Mouse (Mus musculus): ENCODE measurements around the gene Zfp597.

Gene Zfp597

DNA sequence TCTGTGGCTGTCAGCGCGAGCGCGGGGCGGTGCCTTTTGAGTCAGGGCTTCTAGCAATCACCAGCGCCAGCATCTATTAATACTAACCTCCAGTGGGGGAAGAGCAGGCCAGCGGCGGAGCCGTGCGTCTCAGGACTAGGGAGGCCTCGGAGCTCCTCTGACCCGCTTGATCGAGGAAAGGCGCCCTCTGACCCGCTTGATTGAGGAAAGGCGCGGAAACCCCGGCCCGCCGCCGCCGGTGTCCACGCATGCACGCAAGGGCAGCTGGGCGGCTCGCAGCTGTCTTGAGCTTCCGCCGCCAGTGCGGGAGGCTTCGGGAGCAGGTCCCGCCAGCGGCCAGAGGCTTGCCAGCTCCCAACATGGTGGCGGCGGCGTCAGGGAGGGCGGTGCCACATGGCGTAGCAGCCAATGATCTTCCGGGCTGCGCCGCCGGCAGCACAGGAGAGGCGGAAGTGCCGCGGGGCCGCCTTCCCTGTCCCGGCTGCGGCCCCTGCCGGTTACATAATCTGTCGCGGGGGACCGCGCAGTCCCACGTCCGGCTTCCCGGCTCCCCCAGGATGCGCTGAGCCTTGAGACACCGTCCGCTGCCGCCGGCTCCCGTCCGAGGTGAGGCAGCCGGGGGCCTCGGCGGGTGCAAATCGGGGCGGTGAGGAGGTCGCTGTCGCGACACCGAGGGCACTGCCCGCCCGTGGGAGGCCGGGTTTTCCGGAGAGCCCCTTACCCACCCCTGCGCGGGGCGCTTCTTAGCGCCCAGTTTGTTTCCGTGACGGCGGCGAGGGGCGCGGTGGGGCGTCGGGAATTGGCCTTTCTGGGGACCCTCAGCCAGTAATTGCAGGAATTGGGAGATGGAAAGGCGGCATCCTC is at the start of gene Zfp597, which contains the start of gene Gm20695:
TSS of gene Zfp597 (minus strand) at position 361 of the 864 bp plus-strand sequence.
TSS of gene Gm20695 (plus strand) at position 448 of the 864 bp plus-strand sequence.
- peak; percentile 65; the same call in 1 of the 2 replicates for TF ChIP-seq GATA4 (IDR thresholded peaks at IDR 0.05; ENCODE audit: insufficient replicate concordance, low read length)

- no peak for TF ChIP-seq GATA4 (IDR thresholded peaks at IDR 0.05; ENCODE audit: insufficient replicate concordance, low read length)
Observed at GRCm38 (mm10) chr16:3934091-3934490, 49.7 kb upstream of the Zfp597 start.

DNA sequence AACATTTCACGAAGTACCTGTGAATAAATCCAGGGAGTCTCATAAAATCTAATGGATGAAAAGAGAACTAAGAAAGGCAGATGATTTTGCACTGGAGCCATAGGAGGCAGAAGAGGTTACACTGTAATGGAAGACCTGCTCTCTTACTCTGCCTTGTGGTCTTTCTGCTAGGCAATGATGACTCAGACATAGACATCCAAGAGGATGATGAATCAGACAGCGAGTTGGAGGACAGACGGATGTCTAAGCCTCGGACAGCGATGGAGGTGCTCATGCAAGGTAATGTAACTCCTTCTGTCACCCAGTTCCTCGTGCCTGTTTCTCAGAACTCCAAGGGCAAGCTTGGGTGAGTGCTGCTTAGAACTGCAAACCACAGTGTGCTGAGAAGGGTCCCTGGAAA is 49.2 kb upstream of the Zfp597 start:
- no peak for TF ChIP-seq GATA4 (IDR thresholded peaks at IDR 0.05; ENCODE audit: insufficient replicate concordance, low read length)

- no peak for TF ChIP-seq GATA4 (IDR thresholded peaks at IDR 0.05; ENCODE audit: insufficient replicate concordance, low read length)
Observed at GRCm38 (mm10) chr16:3929151-3929550, 44.8 kb upstream of the Zfp597 start.

DNA sequence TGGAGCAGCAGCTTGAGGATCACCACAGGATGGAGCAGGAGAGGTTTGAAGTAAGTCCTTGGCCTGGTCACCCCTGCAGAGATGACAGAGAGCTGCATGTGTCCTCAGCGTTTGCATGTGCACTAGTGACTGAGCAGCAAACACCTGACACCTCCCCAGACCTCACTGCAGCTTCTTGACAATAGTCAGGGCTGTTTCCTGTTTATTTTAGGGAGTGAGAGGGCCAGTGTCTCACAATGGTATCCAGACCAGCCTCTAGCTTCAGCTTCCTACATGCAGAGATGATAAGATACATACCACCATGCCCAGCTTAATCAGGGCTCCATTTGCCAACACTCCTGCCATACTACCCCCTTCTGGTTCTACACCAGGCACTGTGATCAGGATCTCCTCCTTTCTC is 44.2 kb upstream of the Zfp597 start:
- TF ChIP-seq GATA4 (IDR thresholded peaks at IDR 0.05; ENCODE audit: insufficient replicate concordance, low read length): no peak

DNA sequence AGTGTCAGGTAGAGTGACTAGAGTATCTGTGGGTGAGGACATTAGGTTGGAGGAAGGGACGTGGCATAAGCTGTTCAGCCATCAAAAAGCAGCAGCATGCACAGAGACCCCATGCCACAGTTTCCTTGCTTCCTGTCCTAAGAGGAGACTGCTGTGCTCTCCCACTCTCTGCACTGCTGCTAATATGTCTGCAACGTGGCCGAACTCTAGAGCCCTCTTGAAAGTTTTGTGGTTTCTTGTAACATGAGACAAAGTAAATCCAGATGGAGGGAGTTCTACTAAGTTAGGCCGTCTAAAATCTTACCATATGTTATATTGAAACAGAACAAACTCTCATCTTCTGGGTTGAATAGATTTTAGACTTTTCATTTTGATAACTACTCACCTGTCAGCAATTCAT is 39.6 kb upstream of the Zfp597 start:
- TF ChIP-seq GATA4 (IDR thresholded peaks at IDR 0.05; ENCODE audit: insufficient replicate concordance, low read length): no peak

- TF ChIP-seq GATA4 (IDR thresholded peaks at IDR 0.05; ENCODE audit: insufficient replicate concordance, low read length): no peak
Observed at GRCm38 (mm10) chr16:3923515-3923914, 39.2 kb upstream of the Zfp597 start.

- TF ChIP-seq GATA4 (IDR thresholded peaks at IDR 0.05; ENCODE audit: insufficient replicate concordance, low read length): no peak
Observed at GRCm38 (mm10) chr16:3920756-3921155, 36.4 kb upstream of the Zfp597 start.

- TF ChIP-seq GATA4 (IDR thresholded peaks at IDR 0.05; ENCODE audit: insufficient replicate concordance, low read length): no peak
Observed at GRCm38 (mm10) chr16:3909118-3909517, 24.8 kb upstream of the Zfp597 start.

- no peak for TF ChIP-seq GATA4 (IDR thresholded peaks at IDR 0.05; ENCODE audit: insufficient replicate concordance, low read length)
Observed at GRCm38 (mm10) chr16:3908537-3909111, 24.3 kb upstream of the Zfp597 start, which contains the start of the genes 1700037C18Rik and Cluap1. 1700037C18Rik (minus strand) TSS chr16:3908689. Cluap1 (plus strand) TSS chr16:3908801.

GRCm38 (mm10) chr16:3907471-3907870 is 23.1 kb upstream of the Zfp597 start:
- TF ChIP-seq GATA4 (IDR thresholded peaks at IDR 0.05; ENCODE audit: insufficient replicate concordance, low read length): no peak

DNA sequence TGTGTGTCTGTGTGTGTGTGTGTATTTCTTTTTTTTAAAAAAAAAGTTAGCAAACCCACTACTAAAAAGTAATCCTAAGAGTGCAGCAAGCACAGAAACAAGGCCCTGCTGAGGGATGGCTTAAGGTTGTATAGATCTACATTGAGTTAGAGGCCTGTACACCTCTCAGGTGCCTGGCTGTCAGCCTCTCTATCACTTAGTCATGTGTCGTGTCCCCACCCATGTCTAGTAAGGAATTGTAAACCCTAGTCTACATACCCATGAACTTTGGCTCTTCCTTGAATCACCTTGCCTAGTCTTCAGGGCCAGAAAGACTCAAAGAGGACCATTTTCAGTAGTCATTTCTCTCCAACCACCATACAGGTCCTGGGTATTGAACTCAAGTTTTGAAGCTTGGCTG is 12.2 kb upstream of the Zfp597 start:
- TF ChIP-seq GATA4 (IDR thresholded peaks at IDR 0.05; ENCODE audit: insufficient replicate concordance, low read length): no peak

- no peak for TF ChIP-seq GATA4 (IDR thresholded peaks at IDR 0.05; ENCODE audit: insufficient replicate concordance, low read length)
Observed at GRCm38 (mm10) chr16:3896046-3896445, 11.7 kb upstream of the Zfp597 start.

DNA sequence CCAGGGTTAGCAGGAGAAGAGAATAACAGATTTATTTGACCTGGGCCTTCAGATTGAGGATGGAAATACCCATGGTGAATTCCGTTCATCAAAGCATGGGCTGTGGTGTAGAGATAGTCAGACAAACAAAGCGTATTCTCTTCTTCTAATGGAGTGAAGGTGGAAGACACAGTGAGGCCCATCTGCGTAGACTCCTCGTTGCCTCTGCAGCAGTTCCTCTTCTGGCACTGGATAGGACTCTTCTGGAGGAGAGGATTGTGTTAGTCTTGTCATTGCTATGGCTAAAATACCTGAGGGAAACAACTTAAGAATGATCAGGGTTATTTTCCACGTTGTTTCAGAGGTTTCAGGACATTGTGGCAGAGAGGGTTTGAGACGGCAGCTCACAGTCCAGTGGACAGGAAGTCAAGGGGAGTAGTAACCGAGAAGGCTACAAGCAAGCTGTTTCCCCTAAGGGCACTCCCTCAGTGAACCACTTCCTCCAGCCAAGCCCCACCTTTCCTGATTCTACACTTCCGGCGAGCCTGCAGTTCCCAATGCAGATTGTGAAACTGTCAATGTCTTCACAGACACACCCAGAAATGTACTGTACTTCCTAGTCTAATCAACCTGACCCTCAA is 10.9 kb upstream of the Zfp597 start:
- peak; percentile 61; the same call in 1 of the 2 replicates for TF ChIP-seq GATA4 (IDR thresholded peaks at IDR 0.05; ENCODE audit: insufficient replicate concordance, low read length)

GRCm38 (mm10) chr16:3893739-3894138 is 9.4 kb upstream of the Zfp597 start:
- no peak for TF ChIP-seq GATA4 (IDR thresholded peaks at IDR 0.05; ENCODE audit: insufficient replicate concordance, low read length)

All from liver, adult (tissue).